Mouse (Mus musculus) left cerebral cortex, postnatal 25 days (tissue): ENCODE measurements around the gene Hist2h2aa2. TPM values are rescaled to one million over a fixed set of nuclear protein-coding genes. Genes with fewer than 3 reads are reported as not detected.
"Not testable (repeated sequence)": the region's sequence is repeated elsewhere in the genome, so short reads cannot be mapped to it uniquely, and the experiment has no call there.

Source experiments
- DNase-seq, 2 experiments: peaks; one replicate each; pipeline ENCODE4 v3.0.0; 2022; ENCODE audit warnings: low spot score in 2 of 2, mixed read lengths in 1 of 2
- intact Hi-C: fragments of 180-260 bp; cut with DNase I; formaldehyde crosslinking; loops from one replicate; pipeline ENCODE4 v1.15.1; 2025
- total RNA-seq, 2 experiments: library from RNA; stranded (reverse); gene quantifications; 2 replicates each; pipeline ENCODE4 v1.2.3; 2021

Gene Hist2h2aa2
- total RNA-seq: 100 to 1,000 TPM; 158 to 179 TPM

GRCm38 (mm10) chr3:96239949-96240798 lies at the start of gene Hist2h2aa2:
Gene Hist2h2aa2 (minus strand): TSS chr3:96240276.
- intact Hi-C loops: not testable (repeated sequence)

GRCm38 (mm10) chr3:96289201-96289600 lies 49.1 kb upstream of the Hist2h2aa2 start:
- no peak for DNase-seq
- intact Hi-C loops: no loop called here

More at GRCm38 (mm10) chr3:96239949-96240798, at the start of gene Hist2h2aa2:
- peak; percentile 97 to 98 for DNase-seq

GRCm38 (mm10) chr3:96287334-96287733 lies 47.3 kb upstream of the Hist2h2aa2 start:
- intact Hi-C loops, DNase-seq: not testable (repeated sequence)

- intact Hi-C loops: loop anchor here (2.0 kb wide), 1 partner anchor 152 kb away; no protein-coding TSS in a partner anchor
- DNase-seq: peak; percentile 44 to 59
These were observed 44.4 kb upstream of the Hist2h2aa2 start for GRCm38 (mm10) chr3:96284457-96284856.

- intact Hi-C loops: no loop called here
- no peak for DNase-seq
These were observed 40.6 kb upstream of the Hist2h2aa2 start for GRCm38 (mm10) chr3:96280660-96281059.

GRCm38 (mm10) chr3:96277800-96278624 lies 37.9 kb upstream of the Hist2h2aa2 start:
- intact Hi-C loops: loop anchor here (5.0 kb wide), 1 partner anchor 224 kb away; no protein-coding TSS in a partner anchor
- peak; percentile 91 to 97 for DNase-seq

- peak; percentile 36 to 71 for DNase-seq
- intact Hi-C loops: loop anchor here (5.0 kb wide), 1 partner anchor 225 kb away; no protein-coding TSS in a partner anchor
These were observed 37.3 kb upstream of the Hist2h2aa2 start for GRCm38 (mm10) chr3:96277428-96277799.

GRCm38 (mm10) chr3:96273591-96274465 lies 33.8 kb upstream of the Hist2h2aa2 start:
- intact Hi-C loops: no loop called here

GRCm38 (mm10) chr3:96269511-96270474 lies 29.7 kb upstream of the Hist2h2aa2 start, which contains the start of gene Hist2h2bb:
Gene Hist2h2bb (plus strand): TSS chr3:96269752.
- DNase-seq: peak; percentile 94 to 99
- intact Hi-C loops: no loop called here

More at GRCm38 (mm10) chr3:96273591-96274465, 33.8 kb upstream of the Hist2h2aa2 start:
- DNase-seq: no peak

- intact Hi-C loops: not testable (repeated sequence)
- DNase-seq: peak in 1 of 2 experiments; percentile 46
These were observed 28.8 kb upstream of the Hist2h2aa2 start for GRCm38 (mm10) chr3:96268776-96269378.

- peak; percentile 85 to 94 for DNase-seq
- intact Hi-C loops: no loop called here
These were observed 28.1 kb upstream of the Hist2h2aa2 start, which contains the start of gene Hist2h3b for GRCm38 (mm10) chr3:96268051-96268775. Gene Hist2h3b (plus strand): TSS chr3:96268654.

- no peak for DNase-seq
- intact Hi-C loops: no loop called here
These were observed 27.5 kb upstream of the Hist2h2aa2 start for GRCm38 (mm10) chr3:96267541-96267940.

GRCm38 (mm10) chr3:96266132-96266710 lies 26.1 kb upstream of the Hist2h2aa2 start:
- DNase-seq: no peak
- intact Hi-C loops: no loop called here

GRCm38 (mm10) chr3:96264404-96264949 lies 24.4 kb upstream of the Hist2h2aa2 start:
- intact Hi-C loops: no loop called here
- no peak for DNase-seq

GRCm38 (mm10) chr3:96263558-96264403 lies 23.7 kb upstream of the Hist2h2aa2 start:
- no peak for DNase-seq
- intact Hi-C loops: loop anchor here (2.0 kb wide), 1 partner anchor 43 kb away; the partner anchor contains the start of genes Hist2h2ac and Hist2h2be
